Mouse (Mus musculus) urinary bladder, adult 2 months (tissue): ENCODE measurements around the gene Cd27. TPM values are rescaled to one million over a fixed set of nuclear protein-coding genes. Genes with fewer than 3 reads are reported as not detected.

ENCODE experiments used
- DNase-seq: peaks from one replicate; pipeline ENCODE4 v3.0.0; 2022; ENCODE audit warnings: low spot score
- polyA plus RNA-seq: library from polyadenylated mRNA; depleted of rRNA; stranded (reverse); fragments of >200 nt; gene quantifications from 2 replicates; pipeline ENCODE4 v1.2.3, GENCODE M21; 2012; rRNA removed

Cd27 gene
- polyA plus RNA-seq, 1 experiment = 0.83 TPM

- no peak for DNase-seq
Observed at GRCm38 (mm10) chr6:125213715-125214114, 23.1 kb downstream of the Cd27 start.

DNA sequence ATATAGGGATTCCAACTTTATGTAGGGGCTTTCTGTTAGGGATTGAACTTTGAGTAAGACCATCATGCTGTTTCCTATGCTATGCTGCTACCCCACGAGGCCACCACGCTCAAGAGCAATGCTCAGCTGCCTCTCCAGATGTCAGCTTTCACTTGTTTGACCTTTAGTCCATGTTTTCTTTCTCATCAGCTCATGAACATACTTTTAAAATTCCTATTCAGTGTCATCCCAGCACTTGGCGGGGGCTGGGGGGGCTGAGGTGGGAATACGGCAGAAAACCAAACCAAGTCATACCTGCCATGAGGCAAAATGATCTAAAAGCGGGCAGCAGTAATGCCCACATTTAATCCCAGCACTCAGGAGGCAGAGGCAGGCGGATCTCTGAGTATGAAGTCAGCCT is 23.7 kb downstream of the Cd27 start:
- DNase-seq = no peak

- no peak for DNase-seq
Observed at GRCm38 (mm10) chr6:125212621-125213020, 24.2 kb downstream of the Cd27 start.

DNA sequence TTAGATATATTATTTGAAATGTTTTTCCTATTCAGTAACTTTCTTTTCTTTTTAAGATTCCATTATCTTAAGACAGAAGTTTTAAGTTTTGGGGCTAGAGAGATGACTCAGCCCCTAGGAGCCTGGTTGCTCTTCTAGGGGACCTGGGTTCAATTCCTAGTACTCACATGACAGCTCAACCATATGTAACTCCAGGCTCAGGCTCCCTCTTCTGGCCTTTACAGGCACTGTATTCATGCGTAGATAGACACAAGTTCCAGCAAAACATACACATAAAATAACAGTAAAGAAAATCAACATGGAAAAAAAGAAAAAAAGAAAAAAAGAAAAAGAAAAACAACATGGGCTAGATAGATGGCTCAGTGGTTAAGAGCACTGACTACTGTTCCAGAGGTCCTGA is 26.4 kb downstream of the Cd27 start:
- DNase-seq = no peak

- no peak for DNase-seq
Observed at GRCm38 (mm10) chr6:125197166-125197565, 39.6 kb downstream of the Cd27 start.

DNA sequence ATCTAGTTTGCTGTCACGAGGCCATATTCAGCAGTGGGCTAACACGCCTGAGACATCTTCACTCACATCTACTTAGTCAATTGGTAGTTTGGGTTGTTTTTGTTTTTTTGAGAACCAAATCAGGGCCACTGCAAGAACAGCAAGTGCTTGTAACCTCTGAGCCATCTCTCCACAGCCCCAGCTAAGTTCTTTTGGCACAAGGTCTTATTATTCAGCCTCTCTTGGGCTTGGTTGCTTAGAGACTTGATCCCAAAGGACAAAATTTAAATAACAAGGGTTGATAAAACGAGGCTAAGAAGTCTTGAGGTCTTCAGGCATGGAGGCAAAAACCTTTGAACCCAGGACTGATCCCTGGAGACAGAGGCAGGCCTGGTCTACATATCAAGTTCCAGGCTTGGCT is 40.5 kb downstream of the Cd27 start:
- no peak for DNase-seq

DNA sequence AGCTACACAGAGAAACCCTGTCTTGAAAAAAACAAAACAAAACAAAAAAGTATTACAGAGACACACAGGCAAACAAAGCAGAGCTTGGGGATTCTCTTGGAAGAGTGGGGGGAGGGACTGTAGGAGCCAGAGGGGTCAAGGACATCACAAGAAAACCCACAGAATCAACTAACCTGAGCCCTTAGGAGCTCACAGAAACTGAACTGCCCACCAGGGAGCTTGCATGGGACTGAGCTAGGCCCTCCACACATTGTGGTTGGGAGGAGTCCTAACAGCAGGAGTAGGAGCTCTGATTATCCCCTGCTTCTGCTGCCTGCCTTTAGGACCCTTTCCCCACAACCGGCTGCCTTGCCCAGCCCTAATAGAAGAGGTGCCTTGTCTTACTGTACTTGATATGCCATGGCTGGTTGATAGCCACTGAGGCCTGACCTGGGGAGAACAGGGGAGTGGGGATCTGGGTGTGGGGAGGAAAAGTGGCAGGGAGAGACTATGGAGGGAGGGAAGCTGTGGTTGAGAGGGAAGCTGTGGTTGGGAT is 41.2 kb downstream of the Cd27 start:
- DNase-seq = no peak

GRCm38 (mm10) chr6:125193390-125193789 is 43.4 kb downstream of the Cd27 start:
- DNase-seq = no peak

DNA sequence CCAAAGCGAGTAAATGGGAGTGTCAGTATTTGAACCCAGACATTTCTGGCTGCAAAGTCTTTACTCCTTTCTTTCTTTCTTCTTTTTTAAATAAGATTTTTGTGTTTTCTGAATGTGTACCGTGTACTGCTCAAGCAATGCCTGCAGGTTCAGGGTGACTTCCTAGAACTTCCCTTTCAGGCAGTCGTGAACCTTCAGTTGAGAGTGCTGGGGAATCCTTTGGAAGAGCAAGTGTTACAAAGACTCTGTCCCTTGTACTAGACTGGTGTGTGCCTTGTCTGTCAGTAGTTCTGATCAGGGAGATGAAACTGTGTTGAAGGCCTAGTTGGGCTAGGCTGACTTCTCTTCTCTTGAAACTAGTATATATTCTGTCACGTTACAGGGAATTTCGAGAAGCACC is 44.0 kb downstream of the Cd27 start:
- no peak for DNase-seq

DNA sequence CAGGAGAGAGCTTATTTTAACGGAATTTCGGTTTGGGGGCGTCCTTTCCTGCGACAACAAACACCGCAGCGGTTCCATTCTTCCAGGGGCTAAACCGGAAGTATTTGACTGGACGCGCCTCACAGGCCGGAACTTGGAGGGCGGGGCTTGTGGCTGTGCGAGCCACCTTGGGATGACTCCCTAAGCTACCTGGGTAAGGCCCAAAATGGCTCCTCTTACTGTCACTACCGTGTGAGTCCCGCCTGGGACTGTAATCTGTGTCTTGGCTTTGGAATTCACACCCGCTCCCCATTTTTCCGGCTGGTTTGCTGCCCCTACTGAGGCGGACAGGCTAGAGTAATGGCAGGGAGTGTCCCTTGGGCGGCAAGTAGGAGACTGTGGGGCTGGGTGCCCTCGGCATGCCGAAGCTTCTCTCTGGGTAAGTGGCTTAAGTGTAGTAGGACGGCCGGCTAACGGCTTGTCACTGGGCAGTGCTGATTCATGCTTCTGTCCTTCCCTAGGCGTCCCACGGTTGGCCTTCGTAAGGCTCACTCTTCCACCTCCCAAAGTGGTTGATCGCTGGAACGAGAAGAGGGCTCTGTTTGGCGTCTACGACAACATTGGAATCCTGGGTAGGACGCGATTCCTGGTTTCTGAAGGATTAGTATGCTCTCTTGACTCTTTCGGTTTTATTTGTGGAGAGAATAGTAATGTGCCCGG is 44.6 kb downstream of the Cd27 start:
- DNase-seq = peak; percentile 73

DNA sequence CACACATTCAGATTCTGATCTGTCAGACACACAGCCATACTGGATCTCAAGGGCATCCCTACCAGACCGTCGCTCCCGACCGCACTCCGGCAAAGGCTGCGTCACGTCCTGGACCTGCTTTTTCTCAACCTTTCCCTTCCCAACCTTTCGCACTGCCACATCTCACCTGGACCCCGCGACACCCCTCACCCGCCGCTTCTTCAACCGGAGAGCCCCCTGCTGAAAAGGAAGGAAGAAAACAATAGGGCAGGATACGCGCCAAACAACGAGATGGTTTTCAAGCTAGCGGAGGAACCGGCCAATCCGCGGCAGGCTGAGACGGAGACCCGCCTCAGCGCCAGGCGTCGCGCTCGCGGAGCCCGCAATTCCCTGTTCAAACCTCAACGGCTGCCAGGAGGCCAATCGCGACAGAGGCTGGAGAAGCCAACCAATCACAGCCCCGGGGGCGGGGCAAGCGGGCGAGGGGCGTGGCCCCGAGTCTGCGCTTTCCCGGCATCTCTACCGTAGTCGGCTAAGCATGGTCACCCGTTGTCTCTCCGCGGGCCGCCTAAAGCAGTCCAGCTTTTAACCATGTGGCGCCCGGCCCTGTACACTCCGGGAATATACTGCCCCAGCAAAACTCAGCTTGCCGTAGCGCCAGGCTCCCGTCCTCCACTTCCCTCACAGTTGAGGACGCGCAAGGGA is 45.3 kb downstream of the Cd27 start, which contains the start of the genes Ncapd2 and Mrpl51:
Gene Ncapd2, minus strand, starts transcription at position 370 of the 684 bp plus-strand sequence.
Gene Mrpl51, plus strand, starts transcription at position 470 of the 684 bp plus-strand sequence.
- DNase-seq = peak; percentile 83

DNA sequence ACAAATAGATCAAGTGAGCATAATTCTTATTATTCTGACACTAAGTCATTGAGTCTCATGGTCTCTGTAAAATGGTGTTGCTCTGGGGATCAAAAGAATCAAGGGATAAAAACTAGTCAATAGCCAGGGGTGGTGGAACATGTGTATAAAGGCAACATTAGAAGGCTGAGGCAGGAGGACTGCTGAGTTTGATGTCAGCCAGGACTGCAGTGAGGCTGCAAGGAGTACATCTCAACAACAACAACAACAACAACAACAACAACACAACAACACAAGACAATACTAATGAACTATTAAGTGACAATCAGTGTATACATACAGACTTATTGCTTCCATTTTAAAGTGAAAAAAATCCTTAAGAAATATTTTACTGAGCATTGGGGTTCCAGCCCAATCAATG is 46.0 kb downstream of the Cd27 start:
- no peak for DNase-seq

- no peak for DNase-seq
Observed at GRCm38 (mm10) chr6:125186203-125186602, 50.6 kb downstream of the Cd27 start.

Other genes with a start within 250 kb of the Cd27 start
- gene Pianp, start 240.3 kb downstream of the Cd27 start, polyA plus RNA-seq = 19.3 and 24.4 TPM in 2 replicates
- 42.8 and 43.1 TPM in 2 replicates for gene Zfp384, start 227.9 kb downstream of the Cd27 start, polyA plus RNA-seq
- gene Ing4, start 197.2 kb downstream of the Cd27 start, polyA plus RNA-seq = 88.6 and 113 TPM in 2 replicates
- gene Acrbp, start 187.3 kb downstream of the Cd27 start, polyA plus RNA-seq = 23.5 and 24.7 TPM in 2 replicates
- gene Lpar5, start 169.1 kb downstream of the Cd27 start, polyA plus RNA-seq = 2.9 and 4.2 TPM in 2 replicates
- gene Chd4, start 141.0 kb downstream of the Cd27 start, polyA plus RNA-seq = 43.1 and 78.9 TPM in 2 replicates
- gene Nop2, start 105.1 kb downstream of the Cd27 start, polyA plus RNA-seq = 23.1 TPM in 2 replicates
- 28.6 and 29.0 TPM in 2 replicates for gene Iffo1, start 91.8 kb downstream of the Cd27 start, polyA plus RNA-seq
- gene Gapdh, start 70.5 kb downstream of the Cd27 start, polyA plus RNA-seq = 2,278 and 2,316 TPM in 2 replicates
- gene Ncapd2, start 45.3 kb downstream of the Cd27 start, polyA plus RNA-seq = 17.3 and 24.3 TPM in 2 replicates
- gene Mrpl51, start 45.2 kb downstream of the Cd27 start, polyA plus RNA-seq = 69.8 and 72.9 TPM in 2 replicates
- gene Vamp1, start 21.5 kb downstream of the Cd27 start, polyA plus RNA-seq = 29.0 and 37.2 TPM in 2 replicates
- 16.6 and 19.7 TPM in 2 replicates for gene Tapbpl, start 5.2 kb downstream of the Cd27 start, polyA plus RNA-seq
- gene Tuba3a, start 49.0 kb upstream of the Cd27 start, polyA plus RNA-seq = 0.04 TPM in 1 of 2 replicates, not detected in the other
- gene Ltbr, start 76.9 kb upstream of the Cd27 start, polyA plus RNA-seq = 101 and 118 TPM in 2 replicates
- gene Scnn1a, start 83.6 kb upstream of the Cd27 start, polyA plus RNA-seq = 2.9 and 3.9 TPM in 2 replicates
- 140 and 152 TPM in 2 replicates for gene Tnfrsf1a, start 112.4 kb upstream of the Cd27 start, polyA plus RNA-seq
- 17.5 and 18.7 TPM in 2 replicates for gene Plekhg6, start 143.8 kb upstream of the Cd27 start, polyA plus RNA-seq